Mouse (Mus musculus): ENCODE results near the gene 1700016D06Rik. TPM values are rescaled to one million over a fixed set of nuclear protein-coding genes. Genes with fewer than 3 reads are reported as not detected.

Gene 1700016D06Rik
- polyA plus RNA-seq, 1 experiment from 2014 or later: not detected

DNA sequence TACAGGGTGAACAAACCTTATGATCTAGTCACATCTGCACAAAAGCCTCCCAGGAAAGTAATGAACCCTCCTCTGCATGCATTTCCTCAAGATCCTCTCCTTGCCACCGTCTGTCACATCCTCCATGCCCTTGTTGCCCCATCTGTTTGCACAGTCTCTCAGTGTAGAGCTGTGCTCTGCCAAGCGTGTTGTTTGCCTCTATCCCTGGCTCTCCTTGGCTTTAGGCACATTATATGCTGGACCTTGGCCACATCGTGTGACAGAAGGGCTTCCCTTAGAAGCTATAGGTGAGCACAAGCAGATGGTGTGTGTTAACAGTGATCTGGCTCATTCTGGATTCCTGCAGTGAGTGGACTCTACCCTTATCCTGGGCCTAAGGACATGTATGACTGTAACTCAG, 38.9 kb downstream of the 1700016D06Rik start:
- Histone ChIP-seq H3K36me3 (ENCODE audit: insufficient read depth) (no peaks in the 10 kb centered on the region), H3K4me2 (no peak overlapping the region), H3K4me1 (ENCODE audit: insufficient read depth) (no peaks in the 10 kb centered on the region), H3K9me3 (ENCODE audit: low read depth, low read length) (no peaks in the 10 kb centered on the region), H3K4me3 (ENCODE audit: low read depth, low read length) (no peak overlapping the region), H3K27ac (ENCODE audit: low read depth) (no peak overlapping the region), H3K27me3 (ENCODE audit: insufficient read depth, low read length) (no peaks in the 10 kb centered on the region), H3K9ac (no peak overlapping the region)
- DNase-seq: no peak
- 62% methylated on average over 3 of the region's 3 CpGs for WGBS
- ATAC-seq (ENCODE audit: insufficient read depth): no peak
- no peak for TF ChIP-seq CTCF (IDR thresholded peaks at IDR 0.05; ENCODE audit: low read depth)

DNA sequence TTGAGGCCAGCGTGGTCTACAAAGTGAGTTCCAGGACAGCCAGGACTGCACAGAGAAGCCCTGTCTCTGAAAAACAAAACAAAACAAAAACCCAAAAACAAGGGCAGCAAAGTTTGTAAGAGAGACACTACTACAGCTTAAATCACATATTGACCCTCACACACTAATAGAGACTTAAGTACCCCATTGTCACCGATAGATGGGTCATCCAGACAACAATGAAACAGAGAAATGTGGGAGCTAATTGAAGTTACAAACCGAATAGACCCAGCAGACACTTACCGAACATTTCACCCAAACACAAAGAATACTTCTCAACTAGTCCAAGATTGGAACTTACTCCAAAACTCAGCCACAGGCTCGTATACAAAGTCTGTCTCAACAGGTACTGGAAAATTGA, 50.8 kb downstream of the 1700016D06Rik start:
- Histone ChIP-seq H3K9ac (no peak overlapping the region), H3K4me3 (ENCODE audit: low read depth, low read length) (no peak overlapping the region), H3K36me3 (ENCODE audit: insufficient read depth) (no peaks in the 10 kb centered on the region), H3K4me1 (ENCODE audit: insufficient read depth) (no peaks in the 10 kb centered on the region), H3K27ac (ENCODE audit: low read depth) (no peak overlapping the region), H3K4me2 (no peak overlapping the region), H3K9me3 (ENCODE audit: low read depth, low read length) (no peaks in the 10 kb centered on the region), H3K27me3 (ENCODE audit: insufficient read depth, low read length) (no peaks in the 10 kb centered on the region)
- WGBS: 86% methylated on average over 5 of the region's 5 CpGs
- ATAC-seq (ENCODE audit: insufficient read depth) (no peak), DNase-seq (no peak)
- no peak for TF ChIP-seq CTCF (IDR thresholded peaks at IDR 0.05; ENCODE audit: low read depth)

DNA sequence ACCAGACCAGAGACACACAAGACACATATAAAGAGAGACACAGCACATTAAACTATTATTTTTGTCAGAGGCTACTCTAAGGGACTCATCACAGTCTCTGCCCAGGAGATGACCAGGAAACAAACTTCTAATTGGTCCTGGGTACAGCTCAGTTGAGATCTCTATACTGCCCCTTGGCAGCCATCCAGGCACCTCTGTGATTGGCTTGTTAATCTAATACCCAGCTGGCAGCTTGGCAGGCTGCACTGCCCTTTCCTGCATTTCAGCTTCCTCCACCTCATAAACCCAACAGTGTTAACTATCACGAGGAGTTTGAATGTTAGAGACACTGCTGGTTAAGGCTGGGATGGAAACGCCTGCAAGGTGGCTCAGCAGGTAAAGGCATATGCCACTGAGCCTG, 57.7 kb downstream of the 1700016D06Rik start:
- Histone ChIP-seq H3K4me1 (ENCODE audit: insufficient read depth) (no peaks in the 10 kb centered on the region), H3K36me3 (ENCODE audit: insufficient read depth) (no peaks in the 10 kb centered on the region), H3K4me2 (no peak overlapping the region), H3K9ac (no peak overlapping the region), H3K4me3 (ENCODE audit: low read depth, low read length) (no peak overlapping the region), H3K9me3 (ENCODE audit: low read depth, low read length) (no peaks in the 10 kb centered on the region), H3K27me3 (ENCODE audit: insufficient read depth, low read length) (no peaks in the 10 kb centered on the region), H3K27ac (ENCODE audit: low read depth) (no peak overlapping the region)
- DNase-seq (no peak), ATAC-seq (ENCODE audit: insufficient read depth) (no peak)
- WGBS: 72% methylated on average over 2 of the region's 2 CpGs
- TF ChIP-seq CTCF (IDR thresholded peaks at IDR 0.05; ENCODE audit: low read depth): no peak

DNA sequence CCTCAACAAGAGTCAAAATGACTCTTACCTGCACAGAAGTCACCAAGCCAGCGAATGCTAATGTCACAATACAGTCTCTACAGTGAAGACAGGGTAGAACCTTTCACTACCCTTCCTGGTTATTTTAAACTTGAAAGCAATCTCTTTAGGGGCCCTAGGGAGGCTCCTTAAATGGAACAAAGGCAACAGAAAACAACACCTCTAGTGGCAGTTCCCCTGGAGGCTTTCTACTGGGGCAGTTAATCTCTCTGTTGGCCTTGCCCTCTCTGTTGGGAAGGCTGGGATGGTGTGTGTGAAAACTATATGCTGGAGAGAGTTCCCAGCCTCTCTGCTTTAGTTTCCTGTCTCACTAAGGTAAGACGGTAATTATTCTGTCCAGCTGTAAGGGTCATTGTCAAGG, 60.3 kb downstream of the 1700016D06Rik start:
- H3K27me3 ChIP-seq (ENCODE audit: insufficient read depth, low read length): no peaks in the 10 kb centered on the region
- H3K4me2 ChIP-seq: no peak overlapping the region
- no peaks in the 10 kb centered on the region for H3K4me1 ChIP-seq (ENCODE audit: insufficient read depth)
- H3K4me3 ChIP-seq (ENCODE audit: low read depth, low read length): no peak overlapping the region
- WGBS: 45% methylated on average over 2 of the region's 2 CpGs
- no peak overlapping the region for H3K27ac ChIP-seq (ENCODE audit: low read depth)
- no peak for TF ChIP-seq CTCF (IDR thresholded peaks at IDR 0.05; ENCODE audit: low read depth)
- no peak for DNase-seq
- no peak overlapping the region for H3K9ac ChIP-seq
- H3K9me3 ChIP-seq (ENCODE audit: low read depth, low read length): no peaks in the 10 kb centered on the region
- no peaks in the 10 kb centered on the region for H3K36me3 ChIP-seq (ENCODE audit: insufficient read depth)
- ATAC-seq (ENCODE audit: insufficient read depth): no peak

DNA sequence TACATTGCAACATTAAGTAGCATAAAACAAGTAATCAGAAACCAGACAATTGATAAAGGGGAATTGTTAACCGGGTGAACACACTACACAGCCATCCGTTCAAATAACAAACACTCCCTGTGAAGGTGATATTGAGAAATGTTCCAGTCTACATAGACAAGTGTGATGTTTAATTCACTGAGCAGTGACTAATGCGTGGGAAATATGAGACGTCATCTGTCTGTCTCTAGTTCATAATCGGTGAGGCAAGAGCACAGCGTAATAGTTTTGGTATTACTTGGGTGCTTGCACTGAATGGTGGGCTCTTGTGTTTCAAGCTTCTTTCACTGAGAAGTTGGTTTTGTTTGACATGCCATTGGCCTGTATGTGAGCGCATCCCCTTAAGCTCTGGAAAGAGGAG, 63.3 kb downstream of the 1700016D06Rik start:
- no peak for ATAC-seq (ENCODE audit: insufficient read depth)
- Histone ChIP-seq H3K27ac (ENCODE audit: low read depth) (no peak overlapping the region), H3K9me3 (ENCODE audit: low read depth, low read length) (no peaks in the 10 kb centered on the region), H3K4me2 (no peak overlapping the region), H3K36me3 (ENCODE audit: insufficient read depth) (no peaks in the 10 kb centered on the region), H3K27me3 (ENCODE audit: insufficient read depth, low read length) (no peaks in the 10 kb centered on the region), H3K9ac (no peak overlapping the region), H3K4me3 (ENCODE audit: low read depth, low read length) (no peak overlapping the region), H3K4me1 (ENCODE audit: insufficient read depth) (peaks cover 14% of the 10 kb centered on the region)
- TF ChIP-seq CTCF (IDR thresholded peaks at IDR 0.05; ENCODE audit: low read depth): no peak
- whole genome bisulfite sequencing: 75% methylated on average over 7 of the region's 7 CpGs
- no peak for DNase-seq

DNA sequence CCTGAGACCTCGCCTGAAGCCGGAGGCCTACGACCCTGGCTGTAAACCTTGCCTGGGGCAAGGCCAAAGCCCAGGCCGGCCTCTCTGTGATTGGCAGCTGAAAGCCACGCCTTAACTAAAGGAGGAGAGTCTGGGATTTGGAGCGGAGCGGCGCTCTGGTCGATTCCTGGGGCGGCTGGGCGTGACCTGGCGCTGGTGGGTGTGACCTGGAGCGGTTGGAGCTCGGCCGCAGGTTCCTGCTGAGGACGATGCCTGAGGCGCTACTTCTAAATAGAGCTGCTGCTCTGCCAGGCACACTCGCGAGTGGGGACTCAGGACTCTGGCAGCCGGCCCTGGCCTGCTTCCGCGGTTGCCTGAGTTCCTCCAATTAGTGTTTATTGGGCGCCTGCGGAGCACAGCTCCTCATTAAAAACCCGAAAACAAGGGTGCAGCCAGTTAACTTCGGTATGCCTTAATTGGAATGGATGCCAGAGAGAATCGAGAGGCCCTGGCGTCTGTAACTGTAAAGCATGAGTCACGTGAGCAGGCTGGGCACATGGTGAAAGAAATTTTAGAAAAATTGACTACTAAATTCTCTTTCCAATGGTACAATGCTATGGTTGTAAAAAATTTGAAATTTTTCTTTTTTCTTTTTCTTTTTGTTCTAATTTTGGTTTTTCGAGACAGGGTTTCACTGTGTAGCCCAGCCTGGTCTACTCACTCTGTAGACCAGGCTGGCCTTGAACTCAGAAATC, 64.4 kb downstream of the 1700016D06Rik start:
- Histone ChIP-seq H3K36me3 (ENCODE audit: insufficient read depth) (peaks cover 5% of the 10 kb centered on the region), H3K4me3 (ENCODE audit: low read depth, low read length) (peak overlapping the region; percentile 95), H3K9ac (peak overlapping the region; percentile 46), H3K27me3 (ENCODE audit: insufficient read depth, low read length) (no peaks in the 10 kb centered on the region), H3K4me1 (ENCODE audit: insufficient read depth) (peaks cover 16% of the 10 kb centered on the region), H3K27ac (ENCODE audit: low read depth) (peak overlapping the region; percentile 96), H3K4me2 (peak overlapping the region; percentile 68), H3K9me3 (ENCODE audit: low read depth, low read length) (no peaks in the 10 kb centered on the region)
- WGBS: 6% methylated on average over 30 of the region's 30 CpGs
- no peak for TF ChIP-seq CTCF (IDR thresholded peaks at IDR 0.05; ENCODE audit: low read depth)
- DNase-seq: peak; percentile 87
- peak; percentile 62 for ATAC-seq (ENCODE audit: insufficient read depth)

DNA sequence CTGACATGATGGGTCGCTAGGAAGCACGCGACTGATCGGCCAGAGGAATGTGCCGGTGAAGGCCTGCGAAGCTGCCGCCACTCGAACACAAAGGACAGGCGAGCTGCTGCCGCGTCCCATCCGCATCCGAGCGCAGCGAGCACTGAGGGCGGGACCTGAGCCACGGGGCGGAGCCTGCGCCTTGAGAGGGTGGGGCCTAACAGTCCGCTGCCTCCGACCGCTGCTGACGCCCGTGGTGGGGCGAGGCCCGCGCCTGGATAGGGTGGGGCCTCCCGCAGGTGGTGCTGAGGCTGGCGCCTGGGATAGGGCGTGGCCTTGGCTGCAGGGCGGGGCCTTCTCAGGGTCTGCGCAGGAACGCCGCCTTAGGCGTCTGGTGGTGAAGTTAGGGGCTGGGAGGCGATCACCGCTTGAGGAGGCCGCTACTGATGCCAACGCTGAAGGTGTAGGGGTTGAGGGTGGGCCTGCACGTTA, 65.2 kb downstream of the 1700016D06Rik start, which contains the start of gene Ankrd10:
TSS of gene Ankrd10 (minus strand) at position 147 of the 471 bp plus-strand sequence.
- no peak for TF ChIP-seq CTCF (IDR thresholded peaks at IDR 0.05; ENCODE audit: low read depth)
- H3K36me3 ChIP-seq (ENCODE audit: insufficient read depth): peaks cover 14% of the 10 kb centered on the region
- peak; percentile 94 for ATAC-seq (ENCODE audit: insufficient read depth)
- H3K9me3 ChIP-seq (ENCODE audit: low read depth, low read length): no peaks in the 10 kb centered on the region
- no peaks in the 10 kb centered on the region for H3K27me3 ChIP-seq (ENCODE audit: insufficient read depth, low read length)
- WGBS: under 1% methylated on average over 40 of the region's 40 CpGs
- H3K27ac ChIP-seq (ENCODE audit: low read depth): peak within 1 kb of the TSS; percentile 96
- H3K4me3 ChIP-seq (ENCODE audit: low read depth, low read length): peak within 1 kb of the TSS; percentile 95
- H3K4me1 ChIP-seq (ENCODE audit: insufficient read depth): peaks cover 16% of the 10 kb centered on the region
- peak within 1 kb of the TSS; percentile 84 for H3K9ac ChIP-seq
- peak; percentile 97 for DNase-seq
- H3K4me2 ChIP-seq: peak within 1 kb of the TSS; percentile 68
